Mouse (Mus musculus) MEL (cell line): ENCODE results near the gene Ncln. TPM values are rescaled to one million over a fixed set of nuclear protein-coding genes. Genes with fewer than 3 reads are reported as not detected.

Source experiments
- DNase-seq: peaks from one replicate; pipeline ENCODE4 v3.0.0; 2011; ENCODE audit warnings: low read depth, low spot score
- H3K27ac ChIP-seq: 2 replicates; pipeline ENCODE4 v1.5.1; 2012; ENCODE audit warnings: low read depth, mild to moderate bottlenecking, control low read depth, low read length, moderate library complexity; ENCODE audit not compliant: control insufficient read depth
- H3K27me3 ChIP-seq, 2 experiments: fragments of 150-350 bp in 1 of 2; sonication (generic) in 1 of 2; 2 replicates each; pipeline ENCODE4 v1.6.1; 2012; ENCODE audit warnings: low read length in 2 of 2, mild to moderate bottlenecking in 2 of 2, improper control_type of control experiment in 1 of 2, moderate library complexity in 1 of 2; ENCODE audit not compliant: insufficient read depth in 2 of 2, control insufficient read depth in 1 of 2
- H3K36me3 ChIP-seq, 2 experiments: 2 replicates each; pipeline ENCODE4 v1.6.1; 2012 to 2014; ENCODE audit warnings: low read length in 2 of 2, improper control_type of control experiment in 1 of 2, inconsistent platforms in 1 of 2, mild to moderate bottlenecking in 1 of 2; ENCODE audit not compliant: insufficient read depth in 2 of 2, control insufficient read depth in 1 of 2
- H3K4me1 ChIP-seq, 2 experiments: fragments of 150-350 bp in 1 of 2; sonication (generic) in 1 of 2; 2 replicates each; pipeline ENCODE4 v1.6.1; 2012; ENCODE audit warnings: low read length in 2 of 2, improper control_type of control experiment in 1 of 2, mild to moderate bottlenecking in 1 of 2; ENCODE audit not compliant: insufficient read depth in 2 of 2, control insufficient read depth in 1 of 2
- H3K4me3 ChIP-seq, 2 experiments: fragments of 150-350 bp in 1 of 2; sonication (generic) in 1 of 2; 2 replicates each; pipeline ENCODE4 v1.5.1; 2012; ENCODE audit warnings: low read depth in 2 of 2, low read length in 2 of 2, mild to moderate bottlenecking in 2 of 2, moderate library complexity in 2 of 2, control low read depth in 1 of 2, improper control_type of control experiment in 1 of 2; ENCODE audit not compliant: control insufficient read depth in 1 of 2, insufficient read depth in 1 of 2
- H3K79me2 ChIP-seq: 2 replicates; pipeline ENCODE4 v1.6.1; 2012; ENCODE audit warnings: mild to moderate bottlenecking, low read length, moderate library complexity; ENCODE audit not compliant: control insufficient read depth, poor library complexity, insufficient read depth
- H3K9ac ChIP-seq: 2 replicates; pipeline ENCODE4 v1.6.1; 2012; ENCODE audit warnings: low read depth, mild to moderate bottlenecking, control low read depth, low read length, moderate library complexity; ENCODE audit not compliant: control insufficient read depth, poor library complexity, severe bottlenecking
- H3K9me3 ChIP-seq: fragments of 150-350 bp; sonication (generic); replicated peaks from 2 replicates; pipeline ENCODE4 v1.6.1; 2012; ENCODE audit warnings: mild to moderate bottlenecking, low read length, improper control_type of control experiment, moderate library complexity; ENCODE audit not compliant: insufficient read depth
- CHD1 ChIP-seq: IDR thresholded peaks from 2 replicates; pipeline ENCODE4 v1.6.1; 2012; ENCODE audit warnings: low read depth, mild to moderate bottlenecking, inconsistent platforms, low read length, improper control_type of control experiment
- CTCF ChIP-seq, 3 experiments: IDR thresholded peaks in 2 of 3; conservative IDR thresholded peaks in 1 of 3; 2 replicates each; pipeline ENCODE4 v1.5.1; 2011 to 2012; ENCODE audit warnings: low read length in 3 of 3, low read depth in 2 of 3, mild to moderate bottlenecking in 2 of 3, improper control_type of control experiment in 1 of 3, inconsistent platforms in 1 of 3, mixed read lengths in 1 of 3, moderate library complexity in 1 of 3; ENCODE audit not compliant: control insufficient read depth in 1 of 3, insufficient read depth in 1 of 3, poor library complexity in 1 of 3, severe bottlenecking in 1 of 3
- E2F4 ChIP-seq: IDR thresholded peaks from 2 replicates; pipeline ENCODE4 v1.6.1; 2011; ENCODE audit warnings: low read depth, low read length, improper control_type of control experiment, borderline replicate concordance
- ELF1 ChIP-seq: IDR thresholded peaks from 2 replicates; pipeline ENCODE4 v1.6.1; 2014; ENCODE audit warnings: low read depth, mild to moderate bottlenecking, inconsistent platforms, low read length, improper control_type of control experiment, moderate library complexity
- ETS1 ChIP-seq: IDR thresholded peaks from 2 replicates; pipeline ENCODE4 v1.6.1; 2012; ENCODE audit warnings: low read depth, mild to moderate bottlenecking, inconsistent platforms, low read length, improper control_type of control experiment, moderate library complexity
- HCFC1 ChIP-seq: IDR thresholded peaks from 2 replicates; pipeline ENCODE4 v1.6.1; 2012; ENCODE audit warnings: low read depth, mild to moderate bottlenecking, inconsistent platforms, low read length, improper control_type of control experiment, moderate library complexity
- JUND ChIP-seq: IDR thresholded peaks from 2 replicates; pipeline ENCODE4 v1.6.1; 2011; ENCODE audit warnings: low read depth, mild to moderate bottlenecking, improper control_type of control experiment, low read length
- MAFK ChIP-seq: IDR thresholded peaks from 2 replicates; pipeline ENCODE4 v1.6.1; 2011; ENCODE audit warnings: low read depth, mild to moderate bottlenecking, low read length, improper control_type of control experiment, borderline replicate concordance
- MAZ ChIP-seq: IDR thresholded peaks from 2 replicates; pipeline ENCODE4 v1.6.1; 2012; ENCODE audit warnings: low read depth, mild to moderate bottlenecking, inconsistent platforms, low read length, improper control_type of control experiment
- MEF2A ChIP-seq: IDR thresholded peaks from 2 replicates; pipeline ENCODE4 v1.6.1; 2014; ENCODE audit warnings: low read depth, mild to moderate bottlenecking, inconsistent platforms, low read length, improper control_type of control experiment; ENCODE audit not compliant: poor library complexity, insufficient replicate concordance, severe bottlenecking; ENCODE audit errors: extremely low read depth
- NELFE ChIP-seq: IDR thresholded peaks from 2 replicates; pipeline ENCODE4 v1.6.1; 2011; ENCODE audit warnings: low read depth, low read length, improper control_type of control experiment
- POLR2A ChIP-seq, 2 experiments: IDR thresholded peaks; 2 replicates each; pipeline ENCODE4 v1.6.1; 2011 to 2012; ENCODE audit warnings: low read length in 2 of 2, mild to moderate bottlenecking in 2 of 2, control low read depth in 1 of 2, improper control_type of control experiment in 1 of 2, low read depth in 1 of 2, moderate library complexity in 1 of 2; ENCODE audit not compliant: control insufficient read depth in 1 of 2, insufficient read depth in 1 of 2, poor library complexity in 1 of 2
- POLR2AphosphoS2 ChIP-seq: IDR thresholded peaks from 2 replicates; pipeline ENCODE4 v1.6.1; 2011; ENCODE audit warnings: low read length, improper control_type of control experiment
- RAD21 ChIP-seq: IDR thresholded peaks from 2 replicates; pipeline ENCODE4 v1.6.1; 2011; ENCODE audit warnings: mild to moderate bottlenecking, low read depth, low read length, improper control_type of control experiment
- RCOR1 ChIP-seq: IDR thresholded peaks from 2 replicates; pipeline ENCODE4 v1.6.1; 2012; ENCODE audit warnings: low read depth, mild to moderate bottlenecking, inconsistent platforms, low read length, improper control_type of control experiment
- SMC3 ChIP-seq: IDR thresholded peaks from 2 replicates; pipeline ENCODE4 v1.6.1; 2011; ENCODE audit warnings: low read depth, low read length, improper control_type of control experiment
- TAL1 ChIP-seq: IDR thresholded peaks from 2 replicates; pipeline ENCODE4 v1.6.1; 2012; ENCODE audit warnings: mild to moderate bottlenecking, inconsistent platforms, low read length, moderate library complexity, mixed read lengths
- TBP ChIP-seq: IDR thresholded peaks from 2 replicates; pipeline ENCODE4 v1.8.0; 2011; ENCODE audit warnings: low read depth, low read length, improper control_type of control experiment
- USF1 ChIP-seq: IDR thresholded peaks from 2 replicates; pipeline ENCODE4 v1.6.1; 2014; ENCODE audit warnings: low read depth, mild to moderate bottlenecking, inconsistent platforms, low read length, improper control_type of control experiment, moderate library complexity
- USF2 ChIP-seq, 2 experiments: IDR thresholded peaks; 2 replicates each; pipeline ENCODE4 v1.6.1; 2011 to 2012; ENCODE audit warnings: improper control_type of control experiment in 2 of 2, low read length in 2 of 2, borderline replicate concordance in 1 of 2, inconsistent platforms in 1 of 2, low read depth in 1 of 2, mild to moderate bottlenecking in 1 of 2; ENCODE audit not compliant: insufficient read depth in 1 of 2
- ZC3H11A ChIP-seq: IDR thresholded peaks from 2 replicates; pipeline ENCODE4 v1.6.1; 2012; ENCODE audit warnings: low read depth, mild to moderate bottlenecking, inconsistent platforms, low read length, improper control_type of control experiment
- ZKSCAN1 ChIP-seq: IDR thresholded peaks from 2 replicates; pipeline ENCODE4 v1.6.1; 2012; ENCODE audit warnings: low read depth, mild to moderate bottlenecking, inconsistent platforms, low read length, improper control_type of control experiment, moderate library complexity
- ZMIZ1 ChIP-seq: IDR thresholded peaks from 2 replicates; pipeline ENCODE4 v1.6.1; 2012; ENCODE audit warnings: low read depth, mild to moderate bottlenecking, inconsistent platforms, low read length, improper control_type of control experiment, moderate library complexity
- polyA plus RNA-seq, 2 experiments: library from polyadenylated mRNA; stranded (reverse) in 1 of 2; unstranded in 1 of 2; fragments of >175 nt in 1 of 2; fragments of >200 nt in 1 of 2; gene quantifications; 2 replicates each; pipeline versions ENCODE4 v1.2.1 to v1.2.4; 2012; ENCODE audit warnings: low replicate concordance in 2 of 2, low read depth in 1 of 2; ENCODE audit not compliant: insufficient read length in 2 of 2, insufficient read depth in 1 of 2, missing spikeins in 1 of 2
- total RNA-seq: library from RNA; depleted of rRNA; stranded (reverse); fragments of 300-350 nt; gene quantifications from 2 replicates; pipeline ENCODE4 v1.2.3, GENCODE M21; 2012

Ncln gene
- total and polyA plus RNA-seq, 3 experiments: 136 to 276 (median 215) TPM

DNA sequence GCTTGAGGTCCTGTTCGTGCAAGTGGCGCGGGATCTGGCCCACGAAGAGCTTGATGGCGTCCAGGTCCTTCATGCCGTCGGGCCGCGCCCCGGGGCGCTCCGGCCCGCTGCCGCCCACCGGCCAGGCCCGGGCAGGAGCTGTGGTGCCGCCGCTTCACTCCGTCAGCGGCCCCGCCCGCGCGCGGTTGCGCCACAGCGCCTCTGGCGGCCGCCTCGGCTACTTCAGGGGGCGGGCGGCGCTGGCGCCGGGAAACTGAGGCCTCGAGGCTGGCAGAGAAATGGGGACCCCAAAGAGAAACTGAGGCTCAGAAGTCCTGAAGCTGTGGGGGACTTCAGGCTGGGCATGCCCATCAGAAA lies 13.7 kb downstream of the Ncln start, which contains the start of gene Celf5:
TSS of gene Celf5 (minus strand) at position 177 of the 357 bp plus-strand sequence.
- Histone ChIP-seq H3K4me3 (peak within 1 kb of the TSS; percentile 45 to 49; a peak in 3 of 4 replicates), H3K9ac (peak within 1 kb of the TSS; percentile 44), H3K4me1 (peaks cover 0 to 14% of the 10 kb centered on the region in 2 experiments; a peak in 2 of 4 replicates), H3K9me3 (no peaks in the 10 kb centered on the region), H3K27me3 (no peaks in the 10 kb centered on the region), H3K36me3 (no peaks in the 10 kb centered on the region), H3K79me2 (no peaks in the 10 kb centered on the region), H3K27ac (no peak within 1 kb of the TSS)
- TF ChIP-seq SMC3: 0 out of 2 replicates have a peak, but pooled peaks have one; percentile 23
- TF ChIP-seq POLR2A (IDR thresholded peaks at IDR 0.05; ENCODE audit: control insufficient read depth in 1 of 2, insufficient read depth in 1 of 2, low read depth in 1 of 2, low read length in 2 of 2, poor library complexity in 1 of 2): no peak
- TF ChIP-seq USF1: no peak
- no peak for TF ChIP-seq ZC3H11A
- no peak for TF ChIP-seq ZKSCAN1
- peak; percentile 51 to 95 (median 83); a peak in 5 of 6 replicates for TF ChIP-seq CTCF (IDR thresholded peaks at IDR 0.05 in 2 of 3, conservative IDR thresholded peaks at IDR 0.05 in 1 of 3; ENCODE audit: control insufficient read depth in 1 of 3, insufficient read depth in 1 of 3, low read depth in 2 of 3, low read length in 3 of 3, poor library complexity in 1 of 3, severe bottlenecking in 1 of 3)
- TF ChIP-seq RAD21: peak; percentile 8
- TF ChIP-seq MAZ: peak; percentile 100
- DNase-seq: peak; percentile 62

DNA sequence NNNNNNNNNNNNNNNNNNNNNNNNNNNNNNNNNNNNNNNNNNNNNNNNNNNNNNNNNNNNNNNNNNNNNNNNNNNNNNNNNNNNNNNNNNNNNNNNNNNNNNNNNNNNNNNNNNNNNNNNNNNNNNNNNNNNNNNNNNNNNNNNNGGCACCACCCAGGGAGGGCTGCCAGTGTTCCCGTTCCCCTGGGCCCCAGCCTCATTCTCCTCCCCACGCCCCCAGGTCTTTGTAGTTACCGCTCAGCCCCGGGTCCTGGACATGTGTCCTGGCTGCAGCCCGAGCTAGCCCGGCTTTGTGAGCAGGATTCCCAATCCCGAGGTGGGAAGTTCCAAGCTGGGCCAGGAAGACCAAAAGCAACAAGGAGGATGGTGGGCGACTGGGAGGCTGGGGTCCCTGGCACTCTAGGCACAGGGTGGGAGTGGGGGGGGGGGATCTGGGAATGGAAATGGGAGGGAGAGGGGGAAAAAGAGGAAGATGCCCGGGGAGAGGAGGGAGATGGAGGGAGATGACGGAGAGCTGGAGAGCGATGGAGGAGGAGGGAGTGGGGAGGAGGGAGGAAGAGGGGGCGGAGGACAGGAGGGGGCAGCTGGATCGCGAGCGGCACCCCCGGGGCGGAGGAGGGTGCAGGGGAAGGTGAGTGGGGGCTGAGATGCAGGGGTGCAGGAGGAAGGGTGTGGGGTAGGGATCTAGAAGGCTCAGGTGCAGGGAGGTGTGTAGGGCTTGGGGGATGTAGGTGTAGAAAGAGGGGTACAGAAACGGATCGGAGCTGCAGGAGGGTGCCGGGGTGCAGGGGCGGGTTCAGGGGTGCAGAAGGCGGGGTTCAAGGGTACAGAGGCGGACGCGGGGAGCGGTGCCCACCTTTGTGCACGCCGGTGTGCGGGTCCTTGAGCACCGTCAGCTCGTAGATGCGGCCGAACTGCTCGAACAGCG lies 14.3 kb downstream of the Ncln start:
- peak overlapping the region in 1 of 2 experiments; percentile 45; a peak in 3 of 4 replicates for H3K4me3 ChIP-seq
- H3K27me3 ChIP-seq: no peaks in the 10 kb centered on the region
- TF ChIP-seq CHD1 (no peak), TBP (no peak), MAFK (no peak), E2F4 (no peak), ETS1 (no peak), RAD21 (no peak), CTCF (IDR thresholded peaks at IDR 0.05 in 2 of 3, conservative IDR thresholded peaks at IDR 0.05 in 1 of 3; ENCODE audit: control insufficient read depth in 1 of 3, insufficient read depth in 1 of 3, low read depth in 2 of 3, low read length in 3 of 3, poor library complexity in 1 of 3, severe bottlenecking in 1 of 3) (no peak), JUND (no peak), MEF2A (no peak), POLR2AphosphoS2 (no peak), ELF1 (no peak), USF2 (IDR thresholded peaks at IDR 0.05; ENCODE audit: borderline replicate concordance in 1 of 2, insufficient read depth in 1 of 2, low read depth in 1 of 2, low read length in 2 of 2) (no peak), TAL1 (no peak), RCOR1 (no peak), ZMIZ1 (no peak), NELFE (no peak), HCFC1 (no peak)
- TF ChIP-seq, all 39 proteins: peak for 0
- Histone ChIP-seq H3K27ac (no peak overlapping the region), H3K79me2 (no peaks in the 10 kb centered on the region), H3K36me3 (no peaks in the 10 kb centered on the region), H3K4me1 (peaks cover 0 to 14% of the 10 kb centered on the region in 2 experiments; a peak in 2 of 4 replicates), H3K9me3 (no peaks in the 10 kb centered on the region), H3K9ac (peak overlapping the region; percentile 44; the same call in 1 of the 2 replicates)
- no peak for DNase-seq
